Mouse (Mus musculus): ENCODE results near the gene Dmd. TPM values are rescaled to one million over a fixed set of nuclear protein-coding genes. Genes with fewer than 3 reads are reported as not detected.
A peak's percentile ranks its signal among the peaks of the same experiment; 100 is the strongest.

Dmd gene
- polyA plus RNA-seq, 1 experiment = 0.10 TPM

GRCm38 (mm10) chrX:84960972-84961371, 2012.3 kb downstream of the Dmd start:
- TF ChIP-seq GATA1 (IDR thresholded peaks at IDR 0.05; ENCODE audit: borderline replicate concordance, low read length) (no peak), FLI1 (IDR thresholded peaks at IDR 0.05; ENCODE audit: low read length) (no peak)
- H3K4me3 ChIP-seq (replicated peaks) = no peak overlapping the region
- H3K27me3 ChIP-seq (replicated peaks) = no peaks in the 10 kb centered on the region
- no peaks in the 10 kb centered on the region for H3K36me3 ChIP-seq (replicated peaks; ENCODE audit: low read length)
- H3K9me3 ChIP-seq = no peaks in the 10 kb centered on the region
- H3K4me1 ChIP-seq = no peaks in the 10 kb centered on the region

- Histone ChIP-seq H3K4me3 (replicated peaks) (no peak overlapping the region), H3K27me3 (replicated peaks) (no peaks in the 10 kb centered on the region), H3K4me1 (no peaks in the 10 kb centered on the region), H3K36me3 (replicated peaks; ENCODE audit: low read length) (no peaks in the 10 kb centered on the region), H3K9me3 (no peaks in the 10 kb centered on the region)
- TF ChIP-seq GATA1 (IDR thresholded peaks at IDR 0.05; ENCODE audit: borderline replicate concordance, low read length) (no peak), FLI1 (IDR thresholded peaks at IDR 0.05; ENCODE audit: low read length) (no peak)
Observed at GRCm38 (mm10) chrX:85008304-85008703, 2059.6 kb downstream of the Dmd start.

- no peaks in the 10 kb centered on the region for H3K36me3 ChIP-seq (replicated peaks; ENCODE audit: low read length)
- no peak for TF ChIP-seq FLI1 (IDR thresholded peaks at IDR 0.05; ENCODE audit: low read length)
- no peak for TF ChIP-seq GATA1 (IDR thresholded peaks at IDR 0.05; ENCODE audit: borderline replicate concordance, low read length)
- H3K4me3 ChIP-seq (replicated peaks) = no peak overlapping the region
- no peaks in the 10 kb centered on the region for H3K4me1 ChIP-seq
- H3K9me3 ChIP-seq = no peaks in the 10 kb centered on the region
- peaks cover 5% of the 10 kb centered on the region for H3K27me3 ChIP-seq (replicated peaks)
Observed at GRCm38 (mm10) chrX:85041466-85042058, 2092.9 kb downstream of the Dmd start.

GRCm38 (mm10) chrX:85046631-85047030, 2098.0 kb downstream of the Dmd start:
- TF ChIP-seq GATA1 (IDR thresholded peaks at IDR 0.05; ENCODE audit: borderline replicate concordance, low read length) (no peak), FLI1 (IDR thresholded peaks at IDR 0.05; ENCODE audit: low read length) (no peak)
- no peak overlapping the region for H3K4me3 ChIP-seq (replicated peaks)
- no peaks in the 10 kb centered on the region for H3K4me1 ChIP-seq
- H3K36me3 ChIP-seq (replicated peaks; ENCODE audit: low read length) = no peaks in the 10 kb centered on the region
- H3K9me3 ChIP-seq = no peaks in the 10 kb centered on the region
- peaks cover 24% of the 10 kb centered on the region for H3K27me3 ChIP-seq (replicated peaks)

- H3K4me3 ChIP-seq (replicated peaks) = peak overlapping the region; percentile 93
- H3K4me1 ChIP-seq = no peaks in the 10 kb centered on the region
- TF ChIP-seq FLI1 (IDR thresholded peaks at IDR 0.05; ENCODE audit: low read length) (no peak), GATA1 (IDR thresholded peaks at IDR 0.05; ENCODE audit: borderline replicate concordance, low read length) (no peak)
- peaks cover 29% of the 10 kb centered on the region for H3K27me3 ChIP-seq (replicated peaks)
- no peaks in the 10 kb centered on the region for H3K9me3 ChIP-seq
- no peaks in the 10 kb centered on the region for H3K36me3 ChIP-seq (replicated peaks; ENCODE audit: low read length)
Observed at GRCm38 (mm10) chrX:85048141-85049110, 2099.8 kb downstream of the Dmd start.

GRCm38 (mm10) chrX:85049593-85049992, 2100.9 kb downstream of the Dmd start:
- no peaks in the 10 kb centered on the region for H3K4me1 ChIP-seq
- TF ChIP-seq GATA1 (IDR thresholded peaks at IDR 0.05; ENCODE audit: borderline replicate concordance, low read length) (no peak), FLI1 (IDR thresholded peaks at IDR 0.05; ENCODE audit: low read length) (no peak)
- no peak overlapping the region for H3K4me3 ChIP-seq (replicated peaks)
- no peaks in the 10 kb centered on the region for H3K36me3 ChIP-seq (replicated peaks; ENCODE audit: low read length)
- H3K9me3 ChIP-seq = no peaks in the 10 kb centered on the region
- H3K27me3 ChIP-seq (replicated peaks) = peaks cover 26% of the 10 kb centered on the region

GRCm38 (mm10) chrX:85073602-85074001, 2124.9 kb downstream of the Dmd start:
- Histone ChIP-seq H3K4me1 (no peaks in the 10 kb centered on the region; the same call in 1 of the 2 replicates), H3K27me3 (replicated peaks) (no peaks in the 10 kb centered on the region), H3K9me3 (no peaks in the 10 kb centered on the region), H3K36me3 (replicated peaks; ENCODE audit: low read length) (no peaks in the 10 kb centered on the region), H3K4me3 (replicated peaks) (no peak overlapping the region)
- no peak for TF ChIP-seq GATA1 (IDR thresholded peaks at IDR 0.05; ENCODE audit: borderline replicate concordance, low read length)
- TF ChIP-seq FLI1 (IDR thresholded peaks at IDR 0.05; ENCODE audit: low read length) = no peak

GRCm38 (mm10) chrX:85076845-85077244, 2128.2 kb downstream of the Dmd start:
- no peaks in the 10 kb centered on the region for H3K9me3 ChIP-seq
- H3K36me3 ChIP-seq (replicated peaks; ENCODE audit: low read length) = no peaks in the 10 kb centered on the region
- no peak for TF ChIP-seq GATA1 (IDR thresholded peaks at IDR 0.05; ENCODE audit: borderline replicate concordance, low read length)
- no peak for TF ChIP-seq FLI1 (IDR thresholded peaks at IDR 0.05; ENCODE audit: low read length)
- no peak overlapping the region for H3K4me3 ChIP-seq (replicated peaks)
- H3K27me3 ChIP-seq (replicated peaks) = no peaks in the 10 kb centered on the region
- H3K4me1 ChIP-seq = no peaks in the 10 kb centered on the region; the same call in 1 of the 2 replicates

GRCm38 (mm10) chrX:85077605-85078004, 2128.9 kb downstream of the Dmd start:
- Histone ChIP-seq H3K27me3 (replicated peaks) (no peaks in the 10 kb centered on the region), H3K36me3 (replicated peaks; ENCODE audit: low read length) (no peaks in the 10 kb centered on the region), H3K9me3 (no peaks in the 10 kb centered on the region), H3K4me1 (no peaks in the 10 kb centered on the region; the same call in 1 of the 2 replicates), H3K4me3 (replicated peaks) (no peak overlapping the region)
- TF ChIP-seq FLI1 (IDR thresholded peaks at IDR 0.05; ENCODE audit: low read length) (no peak), GATA1 (IDR thresholded peaks at IDR 0.05; ENCODE audit: borderline replicate concordance, low read length) (no peak)

GRCm38 (mm10) chrX:85079174-85079573, 2130.5 kb downstream of the Dmd start:
- TF ChIP-seq GATA1 (IDR thresholded peaks at IDR 0.05; ENCODE audit: borderline replicate concordance, low read length) = no peak
- TF ChIP-seq FLI1 (IDR thresholded peaks at IDR 0.05; ENCODE audit: low read length) = no peak
- no peaks in the 10 kb centered on the region for H3K9me3 ChIP-seq
- H3K4me3 ChIP-seq (replicated peaks) = no peak overlapping the region
- H3K27me3 ChIP-seq (replicated peaks) = no peaks in the 10 kb centered on the region
- no peaks in the 10 kb centered on the region for H3K36me3 ChIP-seq (replicated peaks; ENCODE audit: low read length)
- H3K4me1 ChIP-seq = no peaks in the 10 kb centered on the region; the same call in 1 of the 2 replicates
